Mouse (Mus musculus): ENCODE results near the gene Dnajb13.

Dnajb13 gene

DNA sequence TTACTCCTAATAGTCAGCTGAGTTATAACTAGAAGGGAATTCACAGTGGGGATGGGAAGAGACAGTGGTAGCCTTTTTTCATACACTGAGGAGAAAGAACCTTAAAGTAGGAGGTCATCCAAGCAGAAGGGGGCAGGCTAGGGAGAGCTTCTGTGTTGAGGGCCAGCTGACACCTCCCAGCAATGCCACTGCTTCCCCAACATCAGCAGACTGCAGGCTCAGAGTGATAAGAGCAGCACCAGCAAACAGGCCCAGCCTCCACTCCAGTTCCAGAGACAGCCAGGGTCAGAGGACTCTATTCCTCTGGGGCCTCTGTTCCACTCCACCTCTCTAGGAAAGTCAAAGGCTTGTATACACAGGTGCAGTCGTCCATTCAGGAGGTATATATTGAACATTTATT, 56.6 kb downstream of the Dnajb13 start:
- in situ Hi-C loops (cut with MboI), result no loop called here

All from mature B cell (primary cell).